Mouse (Mus musculus) embryonic facial prominence, embryonic 11.5 days (tissue): ENCODE data around the gene Dysf. TPM values are rescaled to one million over a fixed set of nuclear protein-coding genes. Genes with fewer than 3 reads are reported as not detected.
"Not testable (repeated sequence)": the region's sequence is repeated elsewhere in the genome, so short reads cannot be mapped to it uniquely, and the experiment has no call there.

ENCODE experiments used
- ATAC-seq: fragments of 200-750 bp; cut with Nextera tagmentation; replicated peaks from 2 replicates; pipeline ENCODE4 v1.8.0; 2017; ENCODE audit warnings: low read depth; ENCODE audit not compliant: insufficient number of reproducible peaks, low FRiP score, low TSS enrichment
- DNase-seq: peaks from one replicate; pipeline ENCODE4 v3.0.0-alpha.2; 2015; ENCODE audit warnings: low spot score
- H3K27ac ChIP-seq: fragments of 300-500 bp; sonication (generic); replicated peaks from 2 replicates; pipeline ENCODE4 v1.5.1; 2014; ENCODE audit warnings: mild to moderate bottlenecking, low read depth, low read length, control low read depth
- H3K27me3 ChIP-seq: fragments of 300-500 bp; sonication (generic); 2 replicates; pipeline ENCODE4 v1.6.1; 2014; ENCODE audit warnings: mild to moderate bottlenecking, low read length, moderate library complexity, mixed read lengths; ENCODE audit not compliant: control insufficient read depth, insufficient read depth
- H3K36me3 ChIP-seq: fragments of 300-500 bp; sonication (generic); replicated peaks from 2 replicates; pipeline ENCODE4 v1.6.1; 2014; ENCODE audit warnings: low read depth, mild to moderate bottlenecking, low read length, moderate library complexity, mixed read lengths; ENCODE audit not compliant: control insufficient read depth, insufficient read depth
- H3K4me1 ChIP-seq: fragments of 300-500 bp; sonication (generic); 2 replicates; pipeline ENCODE4 v1.6.1; 2014; ENCODE audit warnings: low read length, mixed read lengths; ENCODE audit not compliant: control insufficient read depth, insufficient read depth
- H3K4me2 ChIP-seq: fragments of 300-500 bp; sonication (generic); 2 replicates; pipeline ENCODE4 v1.6.1; 2014; ENCODE audit warnings: low read depth, mild to moderate bottlenecking, control low read depth, low read length, moderate library complexity
- H3K4me3 ChIP-seq: fragments of 300-500 bp; sonication (generic); 2 replicates; pipeline ENCODE4 v1.5.1; 2014; ENCODE audit warnings: low read depth, low read length, control low read depth
- H3K9ac ChIP-seq: fragments of 300-500 bp; sonication (generic); replicated peaks from 2 replicates; pipeline ENCODE4 v1.6.1; 2014; ENCODE audit warnings: mild to moderate bottlenecking, control low read depth, low read length
- H3K9me3 ChIP-seq: fragments of 300-500 bp; sonication (generic); replicated peaks from 2 replicates; pipeline ENCODE4 v1.6.1; 2016; ENCODE audit warnings: mild to moderate bottlenecking, low read length, inconsistent platforms, mixed read lengths; ENCODE audit not compliant: control insufficient read depth
- WGBS: fragments of 180-500 bp; shearing (Covaris S2); extraction: QIAGEN DNeasy Blood & Tissue Kit; methylation state at CpG from one replicate; pipeline ENCODE4 v1.1.7; 2014; 5-methylcytosine and 5-hydroxymethylcytosine counted together
- polyA plus RNA-seq: library from polyadenylated mRNA; unstranded; fragments of >200 nt; fragmentation: Nextera tagmentation; extraction: Ambion mirVana; gene quantifications from 2 replicates; pipeline ENCODE4 v1.2.1, GENCODE M21; 2014

Gene Dysf
- polyA plus RNA-seq, 1 experiment from 2014 or later: 7.8 TPM

- H3K27me3 ChIP-seq: no peaks in the 10 kb centered on the region
- no peaks in the 10 kb centered on the region for H3K4me1 ChIP-seq
- H3K9me3 ChIP-seq: no peaks in the 10 kb centered on the region
- H3K4me2 ChIP-seq: no peak overlapping the region
- H3K36me3 ChIP-seq: no peaks in the 10 kb centered on the region
- H3K4me3 ChIP-seq: no peak overlapping the region
- ATAC-seq (no peak), DNase-seq (no peak)
- WGBS: 93% methylated on average over 7 of the region's 7 CpGs
- H3K9ac ChIP-seq: no peak overlapping the region
- no peak overlapping the region for H3K27ac ChIP-seq
These were observed 21.4 kb downstream of the Dysf start for GRCm38 (mm10) chr6:84029775-84030174.

DNA sequence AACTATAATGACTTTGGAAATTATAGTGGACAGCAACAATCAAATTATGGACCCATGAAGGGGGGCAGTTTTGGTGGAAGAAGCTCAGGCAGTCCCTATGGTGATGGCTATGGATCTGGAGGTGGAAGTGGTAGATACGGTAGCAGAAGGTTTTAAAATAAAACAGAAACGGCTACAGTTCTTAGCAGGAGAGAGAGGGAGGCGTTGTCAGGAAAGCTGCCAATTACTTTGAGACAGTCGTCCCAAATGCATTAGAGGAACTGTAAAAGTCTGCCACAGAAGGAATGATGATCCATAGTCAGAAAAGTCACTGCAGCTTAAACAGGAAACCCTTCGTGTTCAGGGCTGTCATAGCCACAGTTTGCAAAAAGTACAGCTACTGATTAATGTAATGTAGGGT is 24.1 kb downstream of the Dysf start:
- H3K4me2 ChIP-seq, H3K4me3 ChIP-seq, DNase-seq, H3K4me1 ChIP-seq, H3K27me3 ChIP-seq, H3K9ac ChIP-seq, H3K27ac ChIP-seq, ATAC-seq, H3K9me3 ChIP-seq, H3K36me3 ChIP-seq: not testable (repeated sequence)
- 75% methylated on average over 5 of the region's 5 CpGs for WGBS

- no peak overlapping the region for H3K27ac ChIP-seq
- no peak overlapping the region for H3K9ac ChIP-seq
- DNase-seq (no peak), ATAC-seq (no peak)
- H3K4me2 ChIP-seq: no peak overlapping the region
- no peaks in the 10 kb centered on the region for H3K4me1 ChIP-seq
- H3K36me3 ChIP-seq: no peaks in the 10 kb centered on the region
- no peaks in the 10 kb centered on the region for H3K27me3 ChIP-seq
- no peaks in the 10 kb centered on the region for H3K9me3 ChIP-seq
- WGBS: 57% methylated on average over 6 of the region's 6 CpGs
- H3K4me3 ChIP-seq: no peak overlapping the region
These were observed 35.0 kb downstream of the Dysf start for GRCm38 (mm10) chr6:84043251-84043940.

DNA sequence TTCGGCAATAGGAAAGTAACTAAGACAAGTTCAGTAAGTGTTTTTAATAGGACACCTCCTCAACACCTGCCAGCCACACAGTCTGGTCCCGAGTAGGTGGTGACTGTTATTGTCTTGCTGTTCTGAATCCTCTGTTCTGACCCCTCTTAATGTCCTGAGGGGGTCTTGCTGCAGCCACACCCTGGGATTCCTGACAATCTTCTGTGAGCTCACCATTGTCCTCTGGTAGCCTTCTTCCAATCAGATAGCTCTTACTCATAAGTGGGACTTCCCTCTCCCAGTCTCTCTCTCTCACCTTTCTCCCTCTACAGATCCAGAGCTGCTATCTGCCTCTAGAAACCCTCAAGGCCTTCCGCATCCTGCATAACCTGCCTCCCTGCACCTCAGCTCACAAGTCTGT is 36.3 kb downstream of the Dysf start:
- no peak for ATAC-seq
- Histone ChIP-seq H3K4me1 (no peaks in the 10 kb centered on the region), H3K4me2 (no peak overlapping the region), H3K27ac (no peak overlapping the region), H3K9me3 (no peaks in the 10 kb centered on the region), H3K9ac (no peak overlapping the region), H3K4me3 (no peak overlapping the region), H3K36me3 (no peaks in the 10 kb centered on the region), H3K27me3 (no peaks in the 10 kb centered on the region)
- no peak for DNase-seq
- WGBS: 85% methylated on average over 3 of the region's 3 CpGs

GRCm38 (mm10) chr6:84048856-84049255 is 40.5 kb downstream of the Dysf start:
- Histone ChIP-seq H3K9ac (no peak overlapping the region), H3K27ac (no peak overlapping the region), H3K4me2 (no peak overlapping the region), H3K27me3 (no peaks in the 10 kb centered on the region), H3K36me3 (no peaks in the 10 kb centered on the region), H3K9me3 (no peaks in the 10 kb centered on the region), H3K4me3 (no peak overlapping the region), H3K4me1 (no peaks in the 10 kb centered on the region)
- DNase-seq (no peak), ATAC-seq (no peak)
- WGBS: 63% methylated on average over 2 of the region's 2 CpGs

- Histone ChIP-seq H3K9me3 (no peaks in the 10 kb centered on the region), H3K36me3 (no peaks in the 10 kb centered on the region), H3K4me1 (no peaks in the 10 kb centered on the region), H3K27ac (no peak overlapping the region), H3K4me2 (no peak overlapping the region), H3K4me3 (no peak overlapping the region), H3K27me3 (no peaks in the 10 kb centered on the region), H3K9ac (no peak overlapping the region)
- DNase-seq: no peak
- 85% methylated on average over 4 of the region's 4 CpGs for WGBS
- ATAC-seq: no peak
These were observed 41.8 kb downstream of the Dysf start for GRCm38 (mm10) chr6:84050238-84050637.

DNA sequence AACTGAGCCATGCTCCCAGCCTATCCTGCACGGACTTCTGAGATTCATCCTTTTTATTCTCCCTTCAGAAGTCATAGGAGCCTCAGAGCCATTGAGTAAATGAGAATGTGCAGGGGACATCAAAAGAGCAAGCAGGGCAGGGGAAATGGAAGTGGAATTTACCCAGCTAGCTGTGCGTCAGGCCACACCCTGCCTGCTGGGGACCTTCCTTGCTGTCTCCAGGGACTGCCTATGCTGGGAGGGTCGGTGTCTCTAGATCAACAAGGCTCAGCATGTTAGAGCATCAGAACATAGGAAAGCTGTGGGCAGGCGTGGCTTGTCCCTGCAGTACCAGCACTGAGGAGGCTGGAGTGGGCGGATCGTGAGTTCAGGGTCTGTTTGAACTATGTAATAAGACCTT is 42.6 kb downstream of the Dysf start:
- H3K4me1 ChIP-seq: no peaks in the 10 kb centered on the region
- DNase-seq (no peak), ATAC-seq (no peak)
- no peak overlapping the region for H3K9ac ChIP-seq
- no peak overlapping the region for H3K4me2 ChIP-seq
- no peak overlapping the region for H3K27ac ChIP-seq
- no peak overlapping the region for H3K4me3 ChIP-seq
- WGBS: 63% methylated on average over 6 of the region's 6 CpGs
- H3K27me3 ChIP-seq: no peaks in the 10 kb centered on the region
- H3K9me3 ChIP-seq: no peaks in the 10 kb centered on the region
- no peaks in the 10 kb centered on the region for H3K36me3 ChIP-seq

- DNase-seq: no peak
- Histone ChIP-seq H3K4me1 (no peaks in the 10 kb centered on the region), H3K4me3 (no peak overlapping the region), H3K9me3 (no peaks in the 10 kb centered on the region), H3K27me3 (no peaks in the 10 kb centered on the region), H3K27ac (no peak overlapping the region), H3K9ac (no peak overlapping the region), H3K36me3 (no peaks in the 10 kb centered on the region), H3K4me2 (no peak overlapping the region)
- ATAC-seq: no peak
- WGBS: 84% methylated on average over 9 of the region's 9 CpGs
These were observed 45.6 kb downstream of the Dysf start for GRCm38 (mm10) chr6:84053874-84054530.
